Mouse (Mus musculus): ENCODE measurements at regions not wholly inside any gene's neighbourhood (a gene's known extent, or its start where the extent isn't known, plus 50 kb on each side); places are given as distances from the start of the nearest gene placed in this dataset.

DNA sequence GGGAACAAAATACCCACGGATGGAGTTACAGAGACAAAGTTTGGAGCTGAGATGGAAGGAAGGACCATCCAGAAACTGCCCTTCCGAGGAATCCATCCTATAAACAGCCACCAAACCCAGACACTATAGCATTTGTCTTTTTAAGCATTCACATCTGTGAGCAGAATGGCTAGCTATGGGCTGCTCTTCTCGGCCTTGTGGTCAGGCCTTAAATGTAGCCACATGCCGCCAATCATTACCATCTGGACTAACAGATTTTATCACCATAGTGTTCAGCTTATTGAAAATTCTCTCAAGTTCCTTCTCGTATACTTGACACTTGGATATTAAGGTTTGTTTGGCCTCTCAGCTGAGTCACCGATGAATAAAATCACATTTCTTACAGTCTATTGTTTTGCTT lies 146.0 kb upstream of the Avpr1a start:
- TF ChIP-seq CTCF (IDR thresholded peaks at IDR 0.05; ENCODE audit: low read depth) (no peak), EP300 (IDR thresholded peaks at IDR 0.05; ENCODE audit: low read depth) (no peak)

All from liver, postnatal 0 days (tissue).